Mouse (Mus musculus) myocyte (in vitro differentiated cells): ENCODE data around the gene Gimap3. TPM values are rescaled to one million over a fixed set of nuclear protein-coding genes. Genes with fewer than 3 reads are reported as not detected.

Experiments used
- H3K27me3 ChIP-seq: one replicate; pipeline ENCODE4 v1.6.1; 2011; ENCODE audit not compliant: control insufficient read depth, insufficient read depth, insufficient read length
- H3K36me3 ChIP-seq: one replicate; pipeline ENCODE4 v1.6.1; 2011; ENCODE audit not compliant: control insufficient read depth, insufficient read depth
- H3K4me2 ChIP-seq: one replicate; pipeline ENCODE4 v1.6.1; 2011; ENCODE audit warnings: low read depth, control low read depth
- H3K4me3 ChIP-seq: one replicate; pipeline ENCODE4 v1.5.1; 2011; ENCODE audit warnings: mild to moderate bottlenecking, control low read depth, moderate library complexity
- H3K79me2 ChIP-seq: one replicate; pipeline ENCODE4 v1.6.1; 2011; ENCODE audit not compliant: control insufficient read depth, insufficient read depth
- H3ac ChIP-seq: one replicate; pipeline ENCODE4 v1.6.1; 2011; ENCODE audit not compliant: control insufficient read depth, insufficient read length
- CEBPB ChIP-seq: IDR thresholded peaks from 2 replicates; pipeline ENCODE4 v1.6.1; 2011; ENCODE audit warnings: mild to moderate bottlenecking, moderate library complexity; ENCODE audit not compliant: poor library complexity, insufficient read depth, severe bottlenecking
- E2F4 ChIP-seq: IDR thresholded peaks from one replicate; pipeline ENCODE4 v1.6.1; 2011; ENCODE audit warnings: mild to moderate bottlenecking, control low read depth, moderate library complexity; ENCODE audit not compliant: insufficient read depth
- MAX ChIP-seq: IDR thresholded peaks from one replicate; pipeline ENCODE4 v1.6.1; 2011; ENCODE audit warnings: low read depth, mild to moderate bottlenecking, control low read depth
- MYOD1 ChIP-seq, 3 experiments: IDR thresholded peaks; one replicate each; pipeline ENCODE4 v1.6.1; 2011; ENCODE audit warnings: control low read depth in 2 of 3, low read depth in 2 of 3, mild to moderate bottlenecking in 2 of 3, moderate library complexity in 1 of 3; ENCODE audit not compliant: insufficient read length in 2 of 3, control insufficient read depth in 1 of 3
- MYOG ChIP-seq, 3 experiments: IDR thresholded peaks; one replicate each; pipeline ENCODE4 v1.6.1; 2011; ENCODE audit warnings: control low read depth in 2 of 3, low read depth in 2 of 3, mild to moderate bottlenecking in 2 of 3; ENCODE audit not compliant: insufficient read length in 2 of 3, control insufficient read depth in 1 of 3, insufficient read depth in 1 of 3
- POLR2A ChIP-seq: IDR thresholded peaks from one replicate; pipeline ENCODE4 v1.6.1; 2011; ENCODE audit warnings: low read depth, mild to moderate bottlenecking, control low read depth, moderate library complexity; ENCODE audit not compliant: insufficient read length
- POLR2AphosphoS2 ChIP-seq: IDR thresholded peaks from one replicate; pipeline ENCODE4 v1.6.1; 2011; ENCODE audit warnings: low read depth, control low read depth; ENCODE audit not compliant: insufficient read length
- REST ChIP-seq: IDR thresholded peaks from one replicate; pipeline ENCODE4 v1.6.1; 2011; ENCODE audit warnings: mild to moderate bottlenecking, control low read depth, moderate library complexity; ENCODE audit not compliant: insufficient read depth, insufficient read length
- SRF ChIP-seq: IDR thresholded peaks from one replicate; pipeline ENCODE4 v1.6.1; 2011; ENCODE audit warnings: low read depth; ENCODE audit not compliant: control insufficient read depth, insufficient read length
- TCF12 ChIP-seq: IDR thresholded peaks from one replicate; pipeline ENCODE4 v1.6.1; 2011; ENCODE audit warnings: mild to moderate bottlenecking, control low read depth; ENCODE audit not compliant: poor library complexity, insufficient read depth, severe bottlenecking
- TCF3 ChIP-seq: IDR thresholded peaks from one replicate; pipeline ENCODE4 v1.6.1; 2011; ENCODE audit warnings: low read depth, control low read depth; ENCODE audit not compliant: insufficient read length
- USF1 ChIP-seq: IDR thresholded peaks from one replicate; pipeline ENCODE4 v1.6.1; 2011; ENCODE audit warnings: low read depth, mild to moderate bottlenecking, control low read depth, moderate library complexity
- polyA plus RNA-seq: library from polyadenylated mRNA; unstranded; fragments of >200 nt; fragmentation: generic; extraction: Trizol; gene quantifications from one replicate; pipeline ENCODE4 v1.2.1, GENCODE M21; 2012; ENCODE audit warnings: missing spikeins

Gimap3 gene
- polyA plus RNA-seq, 1 experiment: not detected

GRCm38 (mm10) chr6:48764496-48764895 lies 6.2 kb downstream of the Gimap3 start:
- no peak overlapping the region for H3ac ChIP-seq
- H3K27me3 ChIP-seq: no peaks in the 10 kb centered on the region
- H3K36me3 ChIP-seq: no peaks in the 10 kb centered on the region
- H3K79me2 ChIP-seq: no peaks in the 10 kb centered on the region
- no peak overlapping the region for H3K4me3 ChIP-seq
- no peak overlapping the region for H3K4me2 ChIP-seq
- TF ChIP-seq POLR2AphosphoS2: no peak
- TF ChIP-seq TCF12: no peak
- no peak for TF ChIP-seq CEBPB
- TF ChIP-seq MAX: no peak
- no peak for TF ChIP-seq TCF3
- TF ChIP-seq REST: no peak
- TF ChIP-seq MYOG (IDR thresholded peaks at IDR 0.05; ENCODE audit: control insufficient read depth in 1 of 3, insufficient read depth in 1 of 3, insufficient read length in 2 of 3, low read depth in 2 of 3): no peak
- TF ChIP-seq SRF: no peak
- TF ChIP-seq MYOD1 (IDR thresholded peaks at IDR 0.05; ENCODE audit: control insufficient read depth in 1 of 3, insufficient read length in 2 of 3, low read depth in 2 of 3): no peak
- no peak for TF ChIP-seq E2F4
- TF ChIP-seq USF1: no peak
- no peak for TF ChIP-seq POLR2A

- Histone ChIP-seq H3K4me2 (no peak overlapping the region), H3K36me3 (no peaks in the 10 kb centered on the region), H3K27me3 (no peaks in the 10 kb centered on the region), H3K4me3 (no peak overlapping the region), H3ac (no peak overlapping the region), H3K79me2 (no peaks in the 10 kb centered on the region)
- TF ChIP-seq POLR2A (no peak), MYOD1 (IDR thresholded peaks at IDR 0.05; ENCODE audit: control insufficient read depth in 1 of 3, insufficient read length in 2 of 3, low read depth in 2 of 3) (no peak), TCF12 (no peak), MAX (no peak), REST (no peak), MYOG (IDR thresholded peaks at IDR 0.05; ENCODE audit: control insufficient read depth in 1 of 3, insufficient read depth in 1 of 3, insufficient read length in 2 of 3, low read depth in 2 of 3) (no peak), TCF3 (no peak), E2F4 (no peak), POLR2AphosphoS2 (no peak), CEBPB (no peak), SRF (no peak), USF1 (no peak)
Observed at GRCm38 (mm10) chr6:48763567-48764270, 6.9 kb downstream of the Gimap3 start.

GRCm38 (mm10) chr6:48747091-48747966 lies 23.3 kb downstream of the Gimap3 start:
- Histone ChIP-seq H3K27me3 (no peaks in the 10 kb centered on the region), H3ac (no peak overlapping the region), H3K79me2 (no peaks in the 10 kb centered on the region), H3K36me3 (no peaks in the 10 kb centered on the region), H3K4me2 (no peak overlapping the region), H3K4me3 (no peak overlapping the region)
- TF ChIP-seq CEBPB (no peak), REST (no peak), POLR2AphosphoS2 (no peak), TCF12 (no peak)

DNA sequence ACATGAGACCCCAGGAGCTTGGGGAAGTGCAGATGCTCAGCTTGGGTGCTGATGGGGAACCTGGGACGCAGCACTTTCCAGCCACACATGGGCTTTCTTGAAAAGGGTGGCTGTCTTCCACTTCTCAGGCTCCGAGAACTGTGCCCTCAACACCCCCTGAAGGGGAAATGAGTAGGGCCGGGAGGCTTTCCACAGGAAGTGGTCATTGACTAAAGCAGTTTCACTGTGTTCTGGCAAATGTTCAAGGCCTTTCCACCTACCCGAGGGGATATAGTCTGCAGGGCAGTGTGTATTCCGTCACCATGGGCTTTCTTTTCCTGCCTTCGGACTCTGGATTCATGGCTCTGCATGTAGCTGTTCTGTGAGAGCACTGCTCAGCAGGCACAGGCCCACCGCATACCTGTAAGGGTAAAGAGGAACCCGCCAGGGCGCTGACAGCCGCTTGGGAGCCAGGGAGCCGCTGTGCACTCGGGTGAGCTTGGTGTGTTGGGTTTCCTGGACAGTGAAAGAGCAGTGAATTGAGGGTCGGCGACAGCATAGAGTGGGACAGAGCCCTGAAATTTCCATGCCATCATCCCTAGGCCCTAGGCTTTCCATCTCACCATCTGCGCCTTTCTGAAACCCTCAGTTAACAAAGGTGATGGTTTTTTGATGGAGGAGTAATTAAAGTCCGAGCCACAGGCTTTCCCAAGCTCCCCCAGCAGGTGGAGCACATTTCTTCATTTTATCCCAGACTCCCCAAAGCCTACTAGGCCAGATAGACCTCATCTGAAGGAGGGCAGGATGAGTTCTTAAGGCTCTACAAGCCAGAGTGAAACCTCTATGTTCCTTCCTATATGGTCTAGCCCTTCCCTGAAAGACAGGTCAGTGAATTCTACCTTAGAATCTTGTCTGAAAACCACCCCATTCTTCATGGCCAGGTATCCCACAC lies 24.4 kb downstream of the Gimap3 start, which contains the start of gene Gimap5:
Gene Gimap5, plus strand, starts transcription at position 239 of the 931 bp plus-strand sequence.
- TF ChIP-seq MYOG (IDR thresholded peaks at IDR 0.05; ENCODE audit: control insufficient read depth in 1 of 3, insufficient read depth in 1 of 3, insufficient read length in 2 of 3, low read depth in 2 of 3): no peak
- no peak for TF ChIP-seq SRF
- no peak for TF ChIP-seq POLR2A
- no peak for TF ChIP-seq CEBPB
- no peak for TF ChIP-seq MYOD1 (IDR thresholded peaks at IDR 0.05; ENCODE audit: control insufficient read depth in 1 of 3, insufficient read length in 2 of 3, low read depth in 2 of 3)
- TF ChIP-seq E2F4: no peak
- TF ChIP-seq TCF3: no peak
- no peak for TF ChIP-seq MAX
- TF ChIP-seq POLR2AphosphoS2: no peak
- Histone ChIP-seq H3K27me3 (no peaks in the 10 kb centered on the region), H3ac (no peak within 1 kb of the TSS), H3K79me2 (no peaks in the 10 kb centered on the region), H3K4me2 (no peak within 1 kb of the TSS), H3K4me3 (no peak within 1 kb of the TSS), H3K36me3 (no peaks in the 10 kb centered on the region)
